Mouse (Mus musculus) forebrain, embryonic 14.5 days (tissue): Measurements from ENCODE around the gene Sec14l5. TPM values are rescaled to one million over a fixed set of nuclear protein-coding genes. Genes with fewer than 3 reads are reported as not detected.

Experiments
- ATAC-seq: fragments of 200-750 bp; cut with Nextera tagmentation; 2 replicates; pipeline ENCODE4 v1.8.0; 2017; ENCODE audit warnings: mild to moderate bottlenecking, moderate library complexity
- DNase-seq: peaks from one replicate; pipeline ENCODE4 v3.0.0-alpha.2; 2015; ENCODE audit warnings: low spot score
- H3K27ac ChIP-seq: fragments of 300-500 bp; sonication (generic); 2 replicates; pipeline ENCODE4 v1.5.1; 2014; ENCODE audit warnings: low read depth, mild to moderate bottlenecking, control low read depth, low read length, moderate library complexity
- H3K27me3 ChIP-seq: fragments of 300-500 bp; sonication (generic); replicated peaks from 2 replicates; pipeline ENCODE4 v1.6.1; 2014; ENCODE audit warnings: low read length, control low read depth, mixed read lengths; ENCODE audit not compliant: control insufficient read depth, insufficient read depth
- H3K36me3 ChIP-seq: fragments of 300-500 bp; sonication (generic); 2 replicates; pipeline ENCODE4 v1.6.1; 2014; ENCODE audit warnings: low read length, control low read depth; ENCODE audit not compliant: control insufficient read depth, insufficient read depth
- H3K4me1 ChIP-seq: fragments of 300-500 bp; sonication (generic); 2 replicates; pipeline ENCODE4 v1.6.1; 2014; ENCODE audit warnings: antibody characterized with exemption, low read length, control low read depth; ENCODE audit not compliant: control insufficient read depth, insufficient read depth
- H3K4me2 ChIP-seq: fragments of 300-500 bp; sonication (generic); 2 replicates; pipeline ENCODE4 v1.6.1; 2014; ENCODE audit warnings: mild to moderate bottlenecking, control low read depth, low read length
- H3K4me3 ChIP-seq: fragments of 300-500 bp; sonication (generic); 2 replicates; pipeline ENCODE4 v1.5.1; 2014; ENCODE audit warnings: low read depth, low read length, control low read depth
- H3K9ac ChIP-seq: fragments of 300-500 bp; sonication (generic); 2 replicates; pipeline ENCODE4 v1.6.1; 2014; ENCODE audit warnings: mild to moderate bottlenecking, low read length, control low read depth, moderate library complexity
- H3K9me3 ChIP-seq: fragments of 300-500 bp; sonication (generic); replicated peaks from 2 replicates; pipeline ENCODE4 v1.6.1; 2016; ENCODE audit warnings: low read length, control low read depth, mixed read lengths; ENCODE audit not compliant: control insufficient read depth
- WGBS: fragments of 180-500 bp; shearing (Covaris S2); extraction: QIAGEN DNeasy Blood & Tissue Kit; methylation state at CpG from one replicate; pipeline ENCODE4 v1.1.7; 2014; 5-methylcytosine and 5-hydroxymethylcytosine counted together
- polyA plus RNA-seq: library from polyadenylated mRNA; unstranded; fragments of >200 nt; fragmentation: Nextera tagmentation; extraction: Ambion mirVana; gene quantifications from 2 replicates; pipeline ENCODE4 v1.2.1, GENCODE M21; 2014

Sec14l5 gene
- polyA plus RNA-seq, 1 experiment from 2014 or later: 0.17 TPM

DNA sequence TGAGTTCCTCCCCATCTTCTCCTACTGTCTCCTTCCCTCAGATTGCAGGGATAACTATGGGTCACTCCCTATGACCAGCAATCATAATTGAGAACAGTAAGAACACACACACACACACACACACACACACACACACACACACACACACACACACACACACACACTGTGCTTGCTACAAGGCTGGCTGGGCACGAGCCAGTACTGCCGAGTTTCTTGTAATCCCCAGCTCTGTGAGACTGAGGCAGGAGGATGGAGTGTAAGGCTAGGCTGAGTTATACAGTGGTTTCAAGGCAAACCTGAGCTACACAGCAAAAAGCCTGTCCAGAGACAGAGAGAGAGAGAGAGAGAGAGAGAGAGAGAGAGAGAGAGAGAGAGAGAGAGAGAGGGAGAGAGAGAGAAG lies 16.7 kb upstream of the Sec14l5 start:
- H3K27me3 ChIP-seq: peaks cover 37% of the 10 kb centered on the region
- no peak for ATAC-seq
- no peaks in the 10 kb centered on the region for H3K9me3 ChIP-seq
- H3K4me2 ChIP-seq: no peak overlapping the region
- no peak overlapping the region for H3K4me3 ChIP-seq
- WGBS: 42% methylated on average over 2 of the region's 2 CpGs
- no peaks in the 10 kb centered on the region for H3K4me1 ChIP-seq
- no peaks in the 10 kb centered on the region for H3K36me3 ChIP-seq
- no peak overlapping the region for H3K27ac ChIP-seq
- no peak overlapping the region for H3K9ac ChIP-seq
- no peak for DNase-seq

DNA sequence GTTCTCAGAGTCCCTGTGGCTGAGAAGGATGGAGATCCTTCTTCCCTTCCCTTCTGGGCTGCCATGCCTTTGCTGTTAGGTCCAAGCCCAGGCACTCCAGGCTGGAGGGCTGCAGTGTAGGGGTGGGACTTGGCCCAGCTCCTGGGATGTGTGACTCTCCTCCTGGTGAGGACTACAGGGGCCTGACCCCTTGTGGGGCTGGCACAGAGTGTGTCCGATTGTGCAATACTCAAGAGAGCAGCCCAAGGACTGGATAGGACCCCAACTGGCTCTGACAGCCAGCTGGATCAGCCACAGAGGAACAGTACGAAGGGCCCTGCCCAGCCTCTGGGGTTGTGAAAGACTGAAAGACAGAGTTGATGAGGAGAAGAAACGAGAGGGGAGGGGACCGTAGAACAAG lies 16.1 kb upstream of the Sec14l5 start:
- Histone ChIP-seq H3K27me3 (peaks cover 37% of the 10 kb centered on the region), H3K9me3 (no peaks in the 10 kb centered on the region), H3K4me1 (no peaks in the 10 kb centered on the region), H3K9ac (no peak overlapping the region), H3K27ac (no peak overlapping the region), H3K4me2 (no peak overlapping the region), H3K36me3 (no peaks in the 10 kb centered on the region), H3K4me3 (no peak overlapping the region)
- ATAC-seq: no peak
- WGBS: 10% methylated on average over 4 of the region's 4 CpGs
- DNase-seq: no peak

DNA sequence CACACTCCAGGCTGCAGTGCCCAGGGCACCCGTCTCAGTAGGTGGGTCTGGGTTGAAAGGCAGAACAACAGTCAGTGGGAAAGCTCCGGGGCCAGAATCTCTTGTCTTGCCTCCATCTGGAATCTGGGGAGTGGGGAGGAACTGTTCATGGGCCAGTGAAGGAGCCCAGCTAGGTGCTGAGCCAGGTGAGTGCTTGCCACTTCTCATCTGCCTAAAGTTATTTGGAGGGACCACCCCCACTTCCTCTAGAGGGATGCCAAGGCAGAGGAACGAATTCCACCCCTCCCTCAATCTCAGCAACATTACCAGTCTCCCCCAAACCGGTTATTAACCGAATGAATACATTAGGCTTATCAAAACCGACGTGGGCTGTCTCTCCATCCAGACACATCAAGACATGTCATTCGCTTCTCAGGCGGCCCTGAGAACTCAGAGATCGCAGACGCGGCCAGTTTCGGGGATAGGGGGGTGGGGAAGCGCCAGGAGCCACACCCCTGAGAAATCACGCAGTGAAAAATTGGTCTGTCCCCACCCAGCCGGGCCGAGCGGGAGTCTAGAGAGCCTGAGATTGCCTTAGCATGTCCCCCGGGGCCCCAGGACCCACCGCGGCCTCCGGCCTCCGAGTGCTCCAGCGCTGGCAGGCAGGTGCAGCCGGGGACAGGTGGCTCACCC lies 15.5 kb upstream of the Sec14l5 start:
- 2% methylated on average over 25 of the region's 25 CpGs for WGBS
- DNase-seq: no peak
- Histone ChIP-seq H3K9ac (no peak overlapping the region), H3K27ac (no peak overlapping the region), H3K36me3 (no peaks in the 10 kb centered on the region), H3K4me3 (no peak overlapping the region), H3K9me3 (no peaks in the 10 kb centered on the region), H3K4me1 (no peaks in the 10 kb centered on the region), H3K27me3 (peaks cover 37% of the 10 kb centered on the region), H3K4me2 (no peak overlapping the region)
- ATAC-seq: no peak

DNA sequence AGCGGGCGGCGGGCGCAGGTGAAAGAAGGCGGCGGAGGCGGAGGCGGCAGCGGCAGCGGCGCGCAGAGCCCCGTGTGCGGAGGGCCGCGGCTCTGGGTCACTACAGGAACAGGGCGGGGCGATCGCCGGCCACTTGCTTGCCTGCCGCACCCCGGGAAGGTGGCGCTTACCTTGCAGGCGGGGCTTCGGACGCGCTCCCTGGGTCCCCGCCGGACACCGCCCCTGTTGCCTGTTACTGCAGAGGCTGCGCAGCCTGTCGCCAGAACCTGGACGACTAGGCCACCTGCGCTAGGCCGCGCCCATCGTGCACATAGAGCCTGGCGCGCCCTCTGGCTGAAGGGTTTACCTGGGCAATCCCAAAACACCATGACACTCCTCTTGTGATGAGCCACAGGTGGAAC lies 14.5 kb upstream of the Sec14l5 start, which contains the start of gene Ppl:
Gene Ppl (minus strand): TSS at position 21 of the 401 bp plus-strand sequence.
- no peak for DNase-seq

DNA sequence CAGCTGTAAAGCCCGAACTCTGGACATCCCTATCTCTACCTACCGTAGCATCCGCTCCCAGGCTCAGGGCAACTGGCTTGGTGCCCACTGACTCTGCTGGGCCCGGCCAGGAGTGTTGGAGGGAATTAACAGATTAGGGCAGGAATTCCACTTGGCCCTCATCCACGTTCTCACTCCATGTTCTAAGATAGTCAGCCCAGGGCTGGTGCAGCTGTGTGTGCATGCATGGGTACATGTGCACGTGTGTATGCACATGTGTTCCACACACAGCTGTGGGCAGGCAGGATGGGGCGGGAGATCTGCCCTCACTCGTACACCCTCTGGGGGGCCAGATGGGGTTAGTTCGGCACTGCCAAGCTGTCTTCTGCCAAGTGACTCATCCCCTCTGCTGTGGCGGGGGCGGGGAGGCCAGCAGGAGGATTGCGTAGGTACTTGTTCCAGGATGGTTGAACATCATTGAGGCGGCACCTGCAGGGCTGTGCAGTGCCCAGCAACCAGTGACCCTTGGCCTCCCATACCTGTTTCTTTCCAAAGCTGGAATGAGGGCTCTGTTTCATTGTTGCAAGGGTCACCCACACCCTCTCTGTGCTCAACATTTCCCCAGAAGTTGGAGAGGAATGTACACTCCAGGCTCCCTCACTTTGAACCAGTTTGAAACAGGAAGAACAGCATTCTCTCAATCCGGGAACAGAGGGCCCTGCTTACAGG lies 12.1 kb upstream of the Sec14l5 start:
- H3K27me3 ChIP-seq: peaks cover 33% of the 10 kb centered on the region
- no peaks in the 10 kb centered on the region for H3K4me1 ChIP-seq
- WGBS: 81% methylated on average over 14 of the region's 14 CpGs
- no peaks in the 10 kb centered on the region for H3K36me3 ChIP-seq
- no peak for DNase-seq
- no peak overlapping the region for H3K9ac ChIP-seq
- no peak overlapping the region for H3K4me2 ChIP-seq
- H3K9me3 ChIP-seq: no peaks in the 10 kb centered on the region
- H3K4me3 ChIP-seq: no peak overlapping the region
- ATAC-seq: no peak
- H3K27ac ChIP-seq: no peak overlapping the region

More for the DNA sequence above, 14.5 kb upstream of the Sec14l5 start, which contains the start of gene Ppl:
- Histone ChIP-seq H3K4me3 (peak within 1 kb of the TSS; percentile 19), H3K27ac (no peak within 1 kb of the TSS), H3K4me2 (peak within 1 kb of the TSS; percentile 38), H3K27me3 (peaks cover 37% of the 10 kb centered on the region), H3K9me3 (no peaks in the 10 kb centered on the region), H3K9ac (no peak within 1 kb of the TSS), H3K4me1 (no peaks in the 10 kb centered on the region), H3K36me3 (no peaks in the 10 kb centered on the region)
- under 1% methylated on average over 36 of the region's 39 CpGs for WGBS
- no peak for ATAC-seq

DNA sequence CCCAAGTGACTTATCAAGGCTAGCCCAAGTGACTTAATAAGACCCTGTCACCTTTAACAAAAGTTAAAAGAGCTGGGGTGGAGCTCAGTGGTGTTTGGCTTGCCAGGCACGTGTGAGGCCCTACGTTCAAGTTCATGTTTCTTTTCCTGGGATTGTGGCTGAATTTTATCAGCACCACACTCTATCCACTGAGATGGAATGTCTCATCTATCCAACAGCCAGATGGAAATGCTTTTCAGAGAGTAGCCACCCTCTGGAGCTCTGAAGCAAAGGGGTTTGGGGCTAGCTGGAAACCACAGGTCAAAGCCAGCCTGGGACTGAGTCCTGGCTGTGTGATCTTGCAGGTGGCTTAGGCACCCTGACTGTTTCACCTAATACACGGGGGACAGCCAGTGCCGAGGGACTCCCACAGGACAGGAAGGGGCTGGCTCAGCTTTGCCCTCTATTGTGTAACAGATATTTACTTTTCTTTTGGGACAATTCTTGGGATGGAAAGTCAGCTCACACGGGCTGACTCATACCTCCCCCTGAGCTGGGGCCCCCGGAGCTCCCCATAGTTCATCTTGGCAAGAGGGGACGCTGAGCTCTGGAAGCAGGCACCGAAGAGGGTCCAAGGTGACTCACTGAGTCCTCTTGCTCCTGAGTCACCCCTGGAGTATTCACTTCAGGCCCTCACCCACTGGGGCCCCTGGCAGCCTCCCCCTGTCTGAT lies 11.2 kb upstream of the Sec14l5 start:
- no peaks in the 10 kb centered on the region for H3K4me1 ChIP-seq
- DNase-seq: no peak
- H3K9ac ChIP-seq: no peak overlapping the region
- no peak for ATAC-seq
- 80% methylated on average over 8 of the region's 8 CpGs for WGBS
- no peaks in the 10 kb centered on the region for H3K9me3 ChIP-seq
- peaks cover 29% of the 10 kb centered on the region for H3K27me3 ChIP-seq
- no peak overlapping the region for H3K27ac ChIP-seq
- H3K4me2 ChIP-seq: no peak overlapping the region
- H3K4me3 ChIP-seq: no peak overlapping the region
- H3K36me3 ChIP-seq: no peaks in the 10 kb centered on the region

DNA sequence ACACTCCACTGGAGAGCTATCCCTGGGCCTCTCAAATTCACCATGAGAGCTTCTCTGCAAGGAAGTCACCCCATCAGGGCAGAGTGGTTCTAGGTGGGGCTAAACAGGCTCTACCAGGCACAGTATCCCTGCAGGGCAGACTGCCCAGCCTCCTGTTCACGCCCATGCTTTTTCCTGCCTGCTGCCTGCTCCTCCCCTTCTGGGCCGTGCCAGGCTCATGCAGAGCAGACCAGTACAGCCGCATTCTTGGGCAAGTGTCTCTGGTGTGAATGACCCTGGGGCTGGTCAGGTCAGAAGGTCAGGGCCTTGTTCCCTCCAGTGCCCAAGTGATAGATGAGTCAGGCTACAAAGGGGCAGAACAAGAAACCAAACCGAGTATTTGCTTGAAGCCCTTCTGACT lies 10.4 kb upstream of the Sec14l5 start:
- Histone ChIP-seq H3K4me1 (no peaks in the 10 kb centered on the region), H3K9ac (no peak overlapping the region), H3K36me3 (no peaks in the 10 kb centered on the region), H3K4me2 (no peak overlapping the region), H3K4me3 (no peak overlapping the region), H3K27ac (no peak overlapping the region), H3K9me3 (no peaks in the 10 kb centered on the region), H3K27me3 (peaks cover 21% of the 10 kb centered on the region)
- 35% methylated on average over 4 of the region's 4 CpGs for WGBS
- ATAC-seq: no peak
- DNase-seq: no peak

DNA sequence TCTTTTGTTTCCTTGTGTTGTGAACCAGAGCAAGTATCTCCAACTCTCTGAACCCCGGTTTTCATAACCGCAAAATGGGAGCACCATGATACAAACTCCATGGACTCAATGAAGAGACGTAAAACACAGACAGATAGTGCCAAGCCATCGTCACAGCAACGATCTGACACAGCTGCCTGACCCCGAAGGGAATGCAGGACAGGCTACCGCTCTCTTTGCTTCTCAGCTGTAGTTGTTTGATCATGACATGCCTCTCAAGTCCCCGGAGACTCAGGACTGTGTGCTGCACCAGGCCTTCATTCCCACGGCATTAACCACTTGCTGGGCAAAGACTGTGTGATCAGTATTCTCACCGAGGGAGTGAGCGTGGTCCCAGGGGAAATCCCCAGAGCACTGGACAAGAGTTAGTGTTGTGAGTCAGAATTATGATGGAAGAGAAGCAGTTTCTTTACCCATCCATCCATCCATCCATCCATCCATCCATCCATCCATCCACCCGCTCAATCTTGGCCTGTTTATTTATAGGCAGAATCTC lies 9.8 kb upstream of the Sec14l5 start:
- Histone ChIP-seq H3K4me2 (no peak overlapping the region), H3K9me3 (no peaks in the 10 kb centered on the region), H3K27ac (no peak overlapping the region), H3K27me3 (peaks cover 15% of the 10 kb centered on the region), H3K4me1 (no peaks in the 10 kb centered on the region), H3K36me3 (no peaks in the 10 kb centered on the region), H3K9ac (no peak overlapping the region), H3K4me3 (no peak overlapping the region)
- 87% methylated on average over 12 of the region's 12 CpGs for WGBS
- no peak for ATAC-seq
- no peak for DNase-seq
